Comparison of ENCODE assay signal across 9 mouse cellular contexts in genomic region chr10:94087367-94088077, GRCm38 (mm10). TPM values are rescaled to one million over a fixed set of nuclear protein-coding genes. Genes with fewer than 3 reads are reported as not detected.
DNase-seq lines count a peak whose midpoint lies in the region; ATAC-seq and TF ChIP-seq lines count a peak whose summit lies in the region.
"Had no signal": no experiment of that assay in that cellular context is flagged by ENCODE, and none has a peak within 500 bp of the region (broad histone marks: within the 10 kb centered on the region; RNA-seq: fewer than 3 reads in every experiment).

No protein-coding gene starts in this region.

- H3K27ac ChIP-seq in kidney, embryonic 16.5 days (ENCODE audit: low read length) = no peak overlapping the region
- H3K27ac ChIP-seq in hindbrain, postnatal 0 days = peak overlapping the region; percentile 62
- no peak overlapping the region for H3K27ac ChIP-seq in heart, embryonic 12.5 days (ENCODE audit: poor library complexity, severe bottlenecking)
- H3K27ac ChIP-seq: limb, embryonic 13.5 days had no signal

- 80% methylated on average over 8 of the region's 11 CpGs for WGBS in kidney, embryonic 16.5 days
- 28% methylated on average over 8 of the region's 11 CpGs for WGBS in hindbrain, postnatal 0 days
- WGBS in heart, embryonic 12.5 days = 87% methylated on average over 8 of the region's 11 CpGs

- ATAC-seq in kidney, embryonic 16.5 days (ENCODE audit: low FRiP score, low TSS enrichment) = no peak
- ATAC-seq in hindbrain, postnatal 0 days = peak; percentile 87
- ATAC-seq in heart, embryonic 12.5 days (ENCODE audit: insufficient number of reproducible peaks, low FRiP score) = no peak

- H3K4me2 ChIP-seq in kidney, embryonic 16.5 days (replicated peaks; ENCODE audit: low read depth, low read length) = no peak overlapping the region
- H3K4me2 ChIP-seq in hindbrain, postnatal 0 days (ENCODE audit: low read depth, low read length) = peak overlapping the region; percentile 27; the same call in 1 of the 2 replicates
- no peak overlapping the region for H3K4me2 ChIP-seq in heart, embryonic 12.5 days
- H3K4me2 ChIP-seq: limb, embryonic 13.5 days had no signal

- no peaks in the 10 kb centered on the region for H3K27me3 ChIP-seq in kidney, embryonic 16.5 days (ENCODE audit: insufficient read depth, low read length)
- H3K27me3 ChIP-seq in hindbrain, postnatal 0 days (ENCODE audit: insufficient read depth, low read length) = no peaks in the 10 kb centered on the region
- no peaks in the 10 kb centered on the region for H3K27me3 ChIP-seq in heart, embryonic 12.5 days (replicated peaks)
- H3K27me3 ChIP-seq: limb, embryonic 13.5 days had no signal

- TF ChIP-seq CTCF in hindbrain, postnatal 0 days (IDR thresholded peaks at IDR 0.05; ENCODE audit: low read depth) = no peak

- DNase-seq in kidney, adult 18-20 months = peak; percentile 39
- peak; percentile 30 for DNase-seq in brain, adult 2 months (ENCODE audit: low read depth, low spot score)
- peak; percentile 69 for DNase-seq in hindbrain, postnatal 0 days (ENCODE audit: low spot score)
- peak; percentile 51 for DNase-seq in lung, postnatal 25 days (ENCODE audit: low spot score)
- no peak for DNase-seq in adipocyte (ENCODE audit: low spot score)
- DNase-seq in cerebellum, adult 9-10 months = no peak

- no peak overlapping the region for H3K4me3 ChIP-seq in kidney, embryonic 16.5 days (ENCODE audit: low read length)
- no peak overlapping the region for H3K4me3 ChIP-seq in hindbrain, postnatal 0 days (ENCODE audit: low read length)
- H3K4me3 ChIP-seq in heart, embryonic 12.5 days = no peak overlapping the region
- H3K4me3 ChIP-seq: limb, embryonic 13.5 days had no signal

- H3K9me3 ChIP-seq in kidney, embryonic 16.5 days (ENCODE audit: low read length) = peaks cover 4% of the 10 kb centered on the region; the same call in 1 of the 2 replicates
- H3K9me3 ChIP-seq in hindbrain, postnatal 0 days (ENCODE audit: low read length) = peaks cover 3% of the 10 kb centered on the region; the same call in 1 of the 2 replicates
- peaks cover 11% of the 10 kb centered on the region; the same call in 1 of the 2 replicates for H3K9me3 ChIP-seq in heart, embryonic 12.5 days (replicated peaks)

- peaks cover 17% of the 10 kb centered on the region for H3K36me3 ChIP-seq in kidney, embryonic 16.5 days (ENCODE audit: insufficient read depth, low read length)
- peaks cover 4% of the 10 kb centered on the region; the same call in 1 of the 2 replicates for H3K36me3 ChIP-seq in hindbrain, postnatal 0 days (ENCODE audit: insufficient read depth, low read length)
- peaks cover 19% of the 10 kb centered on the region for H3K36me3 ChIP-seq in heart, embryonic 12.5 days

- H3K9ac ChIP-seq in kidney, embryonic 16.5 days (replicated peaks; ENCODE audit: low read length) = no peak overlapping the region
- H3K9ac ChIP-seq in hindbrain, postnatal 0 days (replicated peaks; ENCODE audit: low read length) = no peak overlapping the region
- H3K9ac ChIP-seq in heart, embryonic 12.5 days = no peak overlapping the region
- H3K9ac ChIP-seq: limb, embryonic 13.5 days had no signal

- peaks cover 3% of the 10 kb centered on the region; the same call in 1 of the 2 replicates for H3K4me1 ChIP-seq in kidney, embryonic 16.5 days (ENCODE audit: insufficient read depth, low read length)
- 0 out of 2 replicates have a peak, but pooled peaks cover 5% of the 10 kb centered on the region for H3K4me1 ChIP-seq in hindbrain, postnatal 0 days (ENCODE audit: insufficient read depth, low read length)
- peaks cover 4% of the 10 kb centered on the region; the same call in 1 of the 2 replicates for H3K4me1 ChIP-seq in heart, embryonic 12.5 days (replicated peaks)

RNA-seq across cellular contexts. Expression of gene Fgd6, which starts 51.7 kb away (rescaled TPM):
- polyA plus RNA-seq in kidney, embryonic 16.5 days (2015; fragmentation: Nextera tagmentation; extraction: Ambion mirVana) = 3.3 TPM in 2 replicates
- total RNA-seq in hindbrain, postnatal 0 days (2014; rRNA removed) = 4.7 and 5.2 TPM in 2 replicates
- polyA plus RNA-seq in hindbrain, postnatal 0 days (2015; fragmentation: Nextera tagmentation; extraction: Ambion mirVana) = 1.9 and 2.0 TPM in 2 replicates
- polyA plus RNA-seq in heart, embryonic 12.5 days (2016; fragmentation: Nextera tagmentation; extraction: Ambion mirVana) = 3.7 and 4.0 TPM in 2 replicates

RNA-seq across cellular contexts. Expression of gene Vezt, which starts 51.9 kb away (rescaled TPM):
- polyA plus RNA-seq in kidney, embryonic 16.5 days (2015; fragmentation: Nextera tagmentation; extraction: Ambion mirVana) = 24.5 TPM in 2 replicates
- 38.6 and 51.6 TPM in 2 replicates for total RNA-seq in hindbrain, postnatal 0 days (2014; rRNA removed)
- 33.3 and 34.4 TPM in 2 replicates for polyA plus RNA-seq in hindbrain, postnatal 0 days (2015; fragmentation: Nextera tagmentation; extraction: Ambion mirVana)
- polyA plus RNA-seq in heart, embryonic 12.5 days (2016; fragmentation: Nextera tagmentation; extraction: Ambion mirVana) = 29.4 and 30.5 TPM in 2 replicates

Comparison
In these comparisons a context has a peak if more than half of its experiments do, and no peak if none do; other contexts are left out.
1. DNase-seq: peak in kidney, adult 18-20 months (single experiment), brain, adult 2 months (single experiment), hindbrain, postnatal 0 days (single experiment) and lung, postnatal 25 days (single experiment); none in adipocyte (single experiment) and cerebellum, adult 9-10 months (single experiment).